Mouse (Mus musculus) embryonic facial prominence, embryonic 15.5 days (tissue): Measurements from ENCODE around the gene Kcnn1. TPM values are rescaled to one million over a fixed set of nuclear protein-coding genes. Genes with fewer than 3 reads are reported as not detected.

Source experiments
- ATAC-seq: fragments of 200-750 bp; cut with Nextera tagmentation; 2 replicates; pipeline ENCODE4 v1.8.0; 2017; ENCODE audit warnings: low read depth, moderate TSS enrichment; ENCODE audit not compliant: insufficient number of reproducible peaks, low FRiP score, low TSS enrichment
- H3K27ac ChIP-seq: fragments of 300-500 bp; sonication (generic); replicated peaks from 2 replicates; pipeline ENCODE4 v1.5.1; 2015; ENCODE audit warnings: mild to moderate bottlenecking, inconsistent platforms
- H3K27me3 ChIP-seq: fragments of 300-500 bp; sonication (generic); 2 replicates; pipeline ENCODE4 v1.6.1; 2015; ENCODE audit warnings: inconsistent platforms
- H3K36me3 ChIP-seq: fragments of 300-500 bp; sonication (generic); 2 replicates; pipeline ENCODE4 v1.6.1; 2015; ENCODE audit warnings: mild to moderate bottlenecking, inconsistent platforms
- H3K4me1 ChIP-seq: fragments of 300-500 bp; sonication (generic); 2 replicates; pipeline ENCODE4 v1.6.1; 2015; ENCODE audit warnings: inconsistent platforms
- H3K4me2 ChIP-seq: fragments of 300-500 bp; sonication (generic); replicated peaks from 2 replicates; pipeline ENCODE4 v1.6.1; 2015; ENCODE audit warnings: mild to moderate bottlenecking, inconsistent platforms
- H3K4me3 ChIP-seq: fragments of 300-500 bp; sonication (generic); replicated peaks from 2 replicates; pipeline ENCODE4 v1.5.1; 2015; ENCODE audit warnings: mild to moderate bottlenecking, inconsistent platforms
- H3K9ac ChIP-seq: fragments of 300-500 bp; sonication (generic); 2 replicates; pipeline ENCODE4 v1.6.1; 2015; ENCODE audit warnings: inconsistent platforms
- H3K9me3 ChIP-seq: fragments of 300-500 bp; sonication (generic); replicated peaks from 2 replicates; pipeline ENCODE4 v1.6.1; 2016; ENCODE audit warnings: inconsistent platforms
- WGBS: fragments of 180-500 bp; shearing (Covaris S2); methylation state at CpG from one replicate; pipeline ENCODE4 v1.1.7; 2015; 5-methylcytosine and 5-hydroxymethylcytosine counted together
- polyA plus RNA-seq: library from polyadenylated mRNA; unstranded; fragments of >200 nt; fragmentation: Nextera tagmentation; extraction: Ambion mirVana; gene quantifications from 2 replicates; pipeline ENCODE4 v1.2.1, GENCODE M21; 2015

The Kcnn1 gene
- polyA plus RNA-seq, 1 experiment from 2014 or later = 5.6 TPM

- Histone ChIP-seq H3K27ac (peak within 1 kb of the TSS; percentile 95), H3K4me1 (peaks cover 19% of the 10 kb centered on the region), H3K36me3 (peaks cover 11% of the 10 kb centered on the region; the same call in 1 of the 2 replicates), H3K9ac (peak within 1 kb of the TSS; percentile 61), H3K4me3 (peak within 1 kb of the TSS; percentile 75), H3K27me3 (0 out of 2 replicates have a peak, but pooled peaks cover 3% of the 10 kb centered on the region), H3K4me2 (peak within 1 kb of the TSS; percentile 70), H3K9me3 (no peaks in the 10 kb centered on the region)
- WGBS = 1% methylated on average over 55 of the region's 55 CpGs
- ATAC-seq = peak; percentile 97
These were observed 23.4 kb downstream of the Kcnn1 start, which contains the start of gene Arrdc2 for GRCm38 (mm10) chr8:70839408-70840351. Gene Arrdc2 (minus strand): TSS chr8:70839720.

- peak overlapping the region; percentile 95 for H3K27ac ChIP-seq
- H3K9me3 ChIP-seq = no peaks in the 10 kb centered on the region
- ATAC-seq = peak; percentile 12
- peak overlapping the region; percentile 75 for H3K4me3 ChIP-seq
- H3K4me1 ChIP-seq = peaks cover 19% of the 10 kb centered on the region
- H3K4me2 ChIP-seq = peak overlapping the region; percentile 70
- H3K27me3 ChIP-seq = 0 out of 2 replicates have a peak, but pooled peaks cover 3% of the 10 kb centered on the region
- 2% methylated on average over 66 of the region's 66 CpGs for WGBS
- H3K36me3 ChIP-seq = peaks cover 11% of the 10 kb centered on the region; the same call in 1 of the 2 replicates
- peak overlapping the region; percentile 61 for H3K9ac ChIP-seq
These were observed 24.2 kb downstream of the Kcnn1 start for GRCm38 (mm10) chr8:70838654-70839407.

GRCm38 (mm10) chr8:70836666-70837065, 26.4 kb downstream of the Kcnn1 start:
- no peak for ATAC-seq

GRCm38 (mm10) chr8:70834071-70834470, 29.0 kb downstream of the Kcnn1 start:
- H3K27ac ChIP-seq = no peak overlapping the region
- no peaks in the 10 kb centered on the region for H3K9me3 ChIP-seq
- no peak for ATAC-seq
- no peak overlapping the region for H3K4me3 ChIP-seq
- no peak overlapping the region for H3K9ac ChIP-seq
- H3K4me2 ChIP-seq = no peak overlapping the region
- no peaks in the 10 kb centered on the region for H3K27me3 ChIP-seq
- 95% methylated on average over 3 of the region's 3 CpGs for WGBS
- peaks cover 7% of the 10 kb centered on the region for H3K4me1 ChIP-seq
- peaks cover 11% of the 10 kb centered on the region; the same call in 1 of the 2 replicates for H3K36me3 ChIP-seq

More at GRCm38 (mm10) chr8:70836666-70837065, 26.4 kb downstream of the Kcnn1 start:
- H3K27me3 ChIP-seq = no peaks in the 10 kb centered on the region
- peaks cover 22% of the 10 kb centered on the region for H3K4me1 ChIP-seq
- 87% methylated on average over 12 of the region's 12 CpGs for WGBS
- H3K9ac ChIP-seq = no peak overlapping the region
- H3K4me2 ChIP-seq = no peak overlapping the region
- peaks cover 11% of the 10 kb centered on the region; the same call in 1 of the 2 replicates for H3K36me3 ChIP-seq
- no peaks in the 10 kb centered on the region for H3K9me3 ChIP-seq
- H3K4me3 ChIP-seq = no peak overlapping the region
- no peak overlapping the region for H3K27ac ChIP-seq

GRCm38 (mm10) chr8:70833520-70833919, 29.5 kb downstream of the Kcnn1 start:
- 42% methylated on average over 15 of the region's 15 CpGs for WGBS
- peaks cover 11% of the 10 kb centered on the region; the same call in 1 of the 2 replicates for H3K36me3 ChIP-seq
- no peak overlapping the region for H3K9ac ChIP-seq
- H3K9me3 ChIP-seq = no peaks in the 10 kb centered on the region
- H3K27me3 ChIP-seq = no peaks in the 10 kb centered on the region
- no peak for ATAC-seq
- no peak overlapping the region for H3K27ac ChIP-seq
- H3K4me1 ChIP-seq = peaks cover 5% of the 10 kb centered on the region
- no peak overlapping the region for H3K4me2 ChIP-seq
- H3K4me3 ChIP-seq = no peak overlapping the region

GRCm38 (mm10) chr8:70833018-70833482, 30.0 kb downstream of the Kcnn1 start:
- Histone ChIP-seq H3K27ac (no peak overlapping the region), H3K4me1 (peaks cover 3% of the 10 kb centered on the region), H3K4me2 (no peak overlapping the region), H3K36me3 (peaks cover 11% of the 10 kb centered on the region; the same call in 1 of the 2 replicates), H3K4me3 (no peak overlapping the region), H3K9me3 (no peaks in the 10 kb centered on the region), H3K27me3 (no peaks in the 10 kb centered on the region), H3K9ac (no peak overlapping the region)
- no peak for ATAC-seq
- WGBS = 52% methylated on average over 9 of the region's 9 CpGs

- Histone ChIP-seq H3K9me3 (no peaks in the 10 kb centered on the region), H3K27me3 (no peaks in the 10 kb centered on the region), H3K27ac (no peak overlapping the region), H3K4me3 (no peak overlapping the region), H3K4me1 (peaks cover 3% of the 10 kb centered on the region), H3K4me2 (no peak overlapping the region), H3K9ac (no peak overlapping the region), H3K36me3 (peaks cover 11% of the 10 kb centered on the region; the same call in 1 of the 2 replicates)
- 72% methylated on average over 11 of the region's 11 CpGs for WGBS
- ATAC-seq = no peak
These were observed 30.7 kb downstream of the Kcnn1 start for GRCm38 (mm10) chr8:70832371-70832770.

GRCm38 (mm10) chr8:70831517-70831916, 31.5 kb downstream of the Kcnn1 start:
- Histone ChIP-seq H3K36me3 (peaks cover 7% of the 10 kb centered on the region; the same call in 1 of the 2 replicates), H3K27me3 (no peaks in the 10 kb centered on the region), H3K9ac (no peak overlapping the region), H3K4me1 (peaks cover 3% of the 10 kb centered on the region), H3K27ac (no peak overlapping the region), H3K4me2 (no peak overlapping the region), H3K9me3 (no peaks in the 10 kb centered on the region), H3K4me3 (no peak overlapping the region)
- 86% methylated on average over 8 of the region's 8 CpGs for WGBS
- no peak for ATAC-seq

GRCm38 (mm10) chr8:70827796-70828195, 35.3 kb downstream of the Kcnn1 start:
- H3K27me3 ChIP-seq = no peaks in the 10 kb centered on the region
- H3K4me3 ChIP-seq = no peak overlapping the region
- no peak overlapping the region for H3K27ac ChIP-seq
- WGBS = 83% methylated on average over 1 of the region's 1 CpGs
- H3K4me2 ChIP-seq = no peak overlapping the region
- no peaks in the 10 kb centered on the region for H3K9me3 ChIP-seq
- H3K36me3 ChIP-seq = no peaks in the 10 kb centered on the region
- no peak for ATAC-seq
- no peaks in the 10 kb centered on the region for H3K4me1 ChIP-seq
- no peak overlapping the region for H3K9ac ChIP-seq

- Histone ChIP-seq H3K9me3 (no peaks in the 10 kb centered on the region), H3K27me3 (no peaks in the 10 kb centered on the region), H3K9ac (no peak overlapping the region), H3K4me1 (0 out of 2 replicates have a peak, but pooled peaks cover under 1% of the 10 kb centered on the region), H3K4me3 (no peak overlapping the region), H3K4me2 (no peak overlapping the region), H3K36me3 (no peaks in the 10 kb centered on the region), H3K27ac (no peak overlapping the region)
- 96% methylated on average over 2 of the region's 2 CpGs for WGBS
- ATAC-seq = no peak
These were observed 36.0 kb downstream of the Kcnn1 start for GRCm38 (mm10) chr8:70827010-70827409.

- Histone ChIP-seq H3K4me1 (peaks cover 7% of the 10 kb centered on the region; the same call in 1 of the 2 replicates), H3K4me3 (no peak overlapping the region), H3K27me3 (0 out of 2 replicates have a peak, but pooled peaks cover 2% of the 10 kb centered on the region), H3K27ac (no peak overlapping the region), H3K9me3 (no peaks in the 10 kb centered on the region), H3K9ac (no peak overlapping the region), H3K36me3 (no peaks in the 10 kb centered on the region), H3K4me2 (no peak overlapping the region)
- WGBS = 75% methylated on average over 8 of the region's 8 CpGs
- ATAC-seq = no peak
These were observed 37.2 kb downstream of the Kcnn1 start for GRCm38 (mm10) chr8:70825816-70826215.
